Mouse (Mus musculus) adrenal gland, adult 18-20 months (tissue): Measurements from ENCODE around the gene Cpa4. TPM values are rescaled to one million over a fixed set of nuclear protein-coding genes. Genes with fewer than 3 reads are reported as not detected.

Experiments
- DNase-seq, 2 experiments: peaks; one replicate each; pipeline ENCODE4 v3.0.0; 2021 to 2022; ENCODE audit warnings: low spot score in 2 of 2
- total RNA-seq, 2 experiments: library from RNA; stranded (reverse); gene quantifications; 1 replicate in 1 of 2; 2 replicates in 1 of 2; pipeline ENCODE4 v1.2.3; 2021

Gene Cpa4
- total RNA-seq, 2 experiments from 2014 or later, result 1.4 to 1.7 TPM

- DNase-seq, result no peak
Observed at GRCm38 (mm10) chr6:30591851-30592404, 23.8 kb downstream of the Cpa4 start.

GRCm38 (mm10) chr6:30592417-30592974, 24.3 kb downstream of the Cpa4 start:
- no peak for DNase-seq

GRCm38 (mm10) chr6:30594364-30594763, 26.2 kb downstream of the Cpa4 start:
- DNase-seq, result no peak

GRCm38 (mm10) chr6:30596230-30596898, 28.2 kb downstream of the Cpa4 start:
- no peak for DNase-seq

- no peak for DNase-seq
Observed at GRCm38 (mm10) chr6:30600033-30600432, 31.9 kb downstream of the Cpa4 start.

GRCm38 (mm10) chr6:30600995-30601394, 32.8 kb downstream of the Cpa4 start:
- DNase-seq, result no peak

- DNase-seq, result peak in 1 of 2 experiments; percentile 10
Observed at GRCm38 (mm10) chr6:30604342-30604867, 36.2 kb downstream of the Cpa4 start.

- peak in 1 of 2 experiments; percentile 14 for DNase-seq
Observed at GRCm38 (mm10) chr6:30605111-30605510, 36.9 kb downstream of the Cpa4 start.

GRCm38 (mm10) chr6:30605672-30606071, 37.5 kb downstream of the Cpa4 start:
- DNase-seq, result no peak

GRCm38 (mm10) chr6:30610710-30611109, 42.5 kb downstream of the Cpa4 start, which contains the start of gene Cpa5:
TSS of gene Cpa5 (plus strand) at chr6:30611010.
- DNase-seq, result no peak

- DNase-seq, result peak in 1 of 2 experiments; percentile 4
Observed at GRCm38 (mm10) chr6:30611212-30611611, 43.0 kb downstream of the Cpa4 start.

GRCm38 (mm10) chr6:30614251-30614650, 46.1 kb downstream of the Cpa4 start:
- no peak for DNase-seq

GRCm38 (mm10) chr6:30615741-30616140, 47.6 kb downstream of the Cpa4 start:
- DNase-seq, result no peak

- peak in 1 of 2 experiments; percentile 14 for DNase-seq
Observed at GRCm38 (mm10) chr6:30616491-30616941, 48.3 kb downstream of the Cpa4 start.

GRCm38 (mm10) chr6:30617020-30617958, 49.1 kb downstream of the Cpa4 start:
- DNase-seq, result peak in 1 of 2 experiments; percentile 26

- DNase-seq, result peak in 1 of 2 experiments; percentile 21
Observed at GRCm38 (mm10) chr6:30617959-30618590, 49.9 kb downstream of the Cpa4 start.

GRCm38 (mm10) chr6:30618735-30619134, 50.6 kb downstream of the Cpa4 start:
- DNase-seq, result peak in 1 of 2 experiments; percentile 12

GRCm38 (mm10) chr6:30619606-30620005, 51.4 kb downstream of the Cpa4 start:
- DNase-seq, result peak in 1 of 2 experiments; percentile 12

GRCm38 (mm10) chr6:30620591-30620990, 52.4 kb downstream of the Cpa4 start:
- no peak for DNase-seq

GRCm38 (mm10) chr6:30620994-30621393, 52.8 kb downstream of the Cpa4 start:
- no peak for DNase-seq
